Mouse (Mus musculus) frontal cortex, postnatal 10 days (tissue): ENCODE measurements around the gene Igfbp3.
A peak's percentile ranks its signal among the peaks of the same experiment; 100 is the strongest.

Experiments used
- DNase-seq, 2 experiments: peaks; one replicate each; pipeline ENCODE4 v3.0.0; 2022; ENCODE audit warnings: low spot score in 2 of 2, mixed read lengths in 1 of 2

Igfbp3 gene

GRCm38 (mm10) chr11:7211211-7211610, 2.5 kb downstream of the Igfbp3 start:
- no peak for DNase-seq

- peak; percentile 57 to 69 for DNase-seq
Observed at GRCm38 (mm10) chr11:7210343-7210742, 3.4 kb downstream of the Igfbp3 start.

- DNase-seq, result no peak
Observed at GRCm38 (mm10) chr11:7203846-7204245, 9.9 kb downstream of the Igfbp3 start.

- no peak for DNase-seq
Observed at GRCm38 (mm10) chr11:7202206-7202605, 11.5 kb downstream of the Igfbp3 start.

GRCm38 (mm10) chr11:7200393-7200783, 13.3 kb downstream of the Igfbp3 start:
- DNase-seq, result no peak

- DNase-seq, result peak in 1 of 2 experiments; percentile 48
Observed at GRCm38 (mm10) chr11:7199736-7200392, 13.9 kb downstream of the Igfbp3 start.

- DNase-seq, result no peak
Observed at GRCm38 (mm10) chr11:7198481-7199256, 15.1 kb downstream of the Igfbp3 start.

GRCm38 (mm10) chr11:7198006-7198405, 15.7 kb downstream of the Igfbp3 start:
- DNase-seq, result no peak

GRCm38 (mm10) chr11:7197491-7197941, 16.2 kb downstream of the Igfbp3 start, which contains the start of gene Igfbp1:
Igfbp1 (plus strand) TSS chr11:7197782.
- DNase-seq, result no peak

- DNase-seq, result no peak
Observed at GRCm38 (mm10) chr11:7195312-7195685, 18.4 kb downstream of the Igfbp3 start.

GRCm38 (mm10) chr11:7194432-7195311, 19.1 kb downstream of the Igfbp3 start:
- no peak for DNase-seq

GRCm38 (mm10) chr11:7193134-7193533, 20.6 kb downstream of the Igfbp3 start:
- DNase-seq, result no peak

- DNase-seq, result no peak
Observed at GRCm38 (mm10) chr11:7192710-7193109, 21.0 kb downstream of the Igfbp3 start.

- DNase-seq, result no peak
Observed at GRCm38 (mm10) chr11:7188469-7188868, 25.3 kb downstream of the Igfbp3 start, which contains the start of gene Gm11985. Gm11985 (minus strand) TSS chr11:7188569.

GRCm38 (mm10) chr11:7187472-7187871, 26.3 kb downstream of the Igfbp3 start:
- DNase-seq, result no peak

GRCm38 (mm10) chr11:7184420-7184819, 29.3 kb downstream of the Igfbp3 start:
- DNase-seq, result no peak

- DNase-seq, result no peak
Observed at GRCm38 (mm10) chr11:7182409-7183042, 31.2 kb downstream of the Igfbp3 start.

- no peak for DNase-seq
Observed at GRCm38 (mm10) chr11:7179276-7179675, 34.4 kb downstream of the Igfbp3 start.

- DNase-seq, result no peak
Observed at GRCm38 (mm10) chr11:7178724-7179123, 35.0 kb downstream of the Igfbp3 start.

GRCm38 (mm10) chr11:7173664-7174063, 40.1 kb downstream of the Igfbp3 start:
- no peak for DNase-seq

GRCm38 (mm10) chr11:7169645-7170044, 44.1 kb downstream of the Igfbp3 start:
- no peak for DNase-seq

- DNase-seq, result no peak
Observed at GRCm38 (mm10) chr11:7164416-7164815, 49.3 kb downstream of the Igfbp3 start.
